Mouse (Mus musculus): ENCODE data around the gene Limch1.
A peak's percentile ranks its signal among the peaks of the same experiment; 100 is the strongest.

The Limch1 gene

GRCm38 (mm10) chr5:67083117-67083516, 337.5 kb downstream of the Limch1 start:
- DNase-seq = no peak

- DNase-seq = no peak
These were observed 345.2 kb downstream of the Limch1 start for GRCm38 (mm10) chr5:67090856-67091255.

GRCm38 (mm10) chr5:67091766-67092165, 346.1 kb downstream of the Limch1 start:
- peak in 1 of 2 experiments; percentile 6 for DNase-seq

GRCm38 (mm10) chr5:67093991-67094390, 348.4 kb downstream of the Limch1 start:
- no peak for DNase-seq

- peak; percentile 7 to 12 for DNase-seq
These were observed 349.5 kb downstream of the Limch1 start for GRCm38 (mm10) chr5:67095153-67095552.

- peak; percentile 7 to 16 for DNase-seq
These were observed 350.2 kb downstream of the Limch1 start for GRCm38 (mm10) chr5:67095651-67096377.

GRCm38 (mm10) chr5:67096378-67096771, 350.7 kb downstream of the Limch1 start:
- peak; percentile 13 to 14 for DNase-seq

- peak; percentile 4 to 34 for DNase-seq
These were observed 351.8 kb downstream of the Limch1 start for GRCm38 (mm10) chr5:67097106-67098050.

GRCm38 (mm10) chr5:67098051-67098732, 352.6 kb downstream of the Limch1 start:
- no peak for DNase-seq

- DNase-seq = peak in 1 of 2 experiments; percentile 22
These were observed 353.2 kb downstream of the Limch1 start, which contains the start of gene Phox2b for GRCm38 (mm10) chr5:67098733-67099323. Phox2b (minus strand) TSS chr5:67099301.

GRCm38 (mm10) chr5:67099393-67100271, 354.0 kb downstream of the Limch1 start:
- peak; percentile 7 to 32 for DNase-seq

- peak; percentile 2 to 22 for DNase-seq
These were observed 355.2 kb downstream of the Limch1 start for GRCm38 (mm10) chr5:67100564-67101394.

GRCm38 (mm10) chr5:67101395-67101760, 355.8 kb downstream of the Limch1 start:
- DNase-seq = peak in 1 of 2 experiments; percentile 2

GRCm38 (mm10) chr5:67101793-67102600, 356.4 kb downstream of the Limch1 start:
- DNase-seq = peak in 1 of 2 experiments; percentile 9

GRCm38 (mm10) chr5:67103016-67103415, 357.4 kb downstream of the Limch1 start:
- no peak for DNase-seq

- no peak for DNase-seq
These were observed 360.6 kb downstream of the Limch1 start for GRCm38 (mm10) chr5:67106261-67106660.
